Mouse (Mus musculus) layer of hippocampus, adult 2 months (tissue): ENCODE data around the gene Nfib. TPM values are rescaled to one million over a fixed set of nuclear protein-coding genes. Genes with fewer than 3 reads are reported as not detected.

Experiments
- DNase-seq, 2 experiments: peaks; one replicate each; pipeline ENCODE4 v3.0.0; 2022; ENCODE audit warnings: low spot score in 2 of 2
- H3K27ac ChIP-seq: fragments of 200-600 bp; 2 replicates; pipeline ENCODE4 v1.8.1; 2022
- H3K4me3 ChIP-seq: fragments of 200-600 bp; 2 replicates; pipeline ENCODE4 v1.8.1; 2022; ENCODE audit warnings: mild to moderate bottlenecking
- CTCF ChIP-seq: fragments of 200-600 bp; conservative IDR thresholded peaks from 2 replicates; pipeline ENCODE4 v1.8.1; 2022; ENCODE audit warnings: antibody characterized with exemption, mild to moderate bottlenecking, moderate library complexity
- total RNA-seq, 2 experiments: library from RNA; stranded (reverse); gene quantifications; 2 replicates each; pipeline ENCODE4 v1.2.3; 2021

The Nfib gene
- total RNA-seq, 2 experiments from 2014 or later, result 174 to 186 TPM

DNA sequence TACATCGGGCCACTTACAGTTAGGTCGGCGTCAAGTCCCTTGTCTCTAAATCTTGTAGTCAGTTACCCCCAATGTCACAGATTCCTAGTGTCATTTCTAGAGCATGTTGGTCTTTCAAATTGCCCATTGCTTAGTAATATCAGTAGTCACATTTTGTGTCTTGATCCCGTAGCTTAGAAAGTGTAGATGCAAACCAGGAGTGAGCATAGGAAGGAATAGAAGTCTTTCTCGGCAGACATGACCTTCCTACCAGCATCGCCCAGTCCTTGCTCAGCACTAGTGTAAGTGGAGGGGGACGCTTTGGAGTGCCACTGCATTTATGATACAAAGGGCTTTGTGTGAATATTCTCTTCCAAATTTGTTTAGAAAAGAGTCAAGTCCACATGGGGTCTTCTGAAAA is 188.2 kb downstream of the Nfib start:
- H3K4me3 ChIP-seq, result peak overlapping the region; percentile 2; the same call in 1 of the 2 replicates
- no peak for TF ChIP-seq CTCF
- no peak for DNase-seq
- peak overlapping the region; percentile 95 for H3K27ac ChIP-seq

- Histone ChIP-seq H3K27ac (peak overlapping the region; percentile 95), H3K4me3 (peak overlapping the region; percentile 3; the same call in 1 of the 2 replicates)
- no peak for DNase-seq
- no peak for TF ChIP-seq CTCF
Measured at GRCm38 (mm10) chr4:82516211-82516795, 189.2 kb downstream of the Nfib start.

GRCm38 (mm10) chr4:82514921-82515320 is 190.6 kb downstream of the Nfib start:
- TF ChIP-seq CTCF, result no peak
- Histone ChIP-seq H3K4me3 (peak overlapping the region; percentile 69), H3K27ac (peak overlapping the region; percentile 95)
- DNase-seq, result no peak

GRCm38 (mm10) chr4:82514373-82514772 is 191.2 kb downstream of the Nfib start:
- H3K4me3 ChIP-seq, result peak overlapping the region; percentile 69
- DNase-seq, result no peak
- H3K27ac ChIP-seq, result peak overlapping the region; percentile 95
- no peak for TF ChIP-seq CTCF

DNA sequence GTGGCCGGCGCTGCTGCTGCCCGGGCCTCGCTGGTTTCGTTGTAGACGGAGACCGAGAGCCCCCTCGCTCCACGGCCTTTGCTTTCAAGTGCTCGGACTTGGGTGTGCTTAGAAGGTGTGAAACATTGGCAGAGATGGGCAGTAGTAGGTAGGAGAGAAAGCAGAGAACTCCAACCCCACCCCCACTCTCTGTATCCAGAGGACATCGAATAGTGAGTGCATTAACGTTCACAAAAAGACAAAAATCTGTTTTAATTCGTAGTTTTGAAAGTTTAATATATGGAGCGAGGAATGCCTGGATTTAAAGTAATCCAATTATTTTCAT is 192.2 kb downstream of the Nfib start:
- Histone ChIP-seq H3K27ac (peak overlapping the region; percentile 95), H3K4me3 (peak overlapping the region; percentile 69)
- no peak for DNase-seq
- TF ChIP-seq CTCF, result no peak

DNA sequence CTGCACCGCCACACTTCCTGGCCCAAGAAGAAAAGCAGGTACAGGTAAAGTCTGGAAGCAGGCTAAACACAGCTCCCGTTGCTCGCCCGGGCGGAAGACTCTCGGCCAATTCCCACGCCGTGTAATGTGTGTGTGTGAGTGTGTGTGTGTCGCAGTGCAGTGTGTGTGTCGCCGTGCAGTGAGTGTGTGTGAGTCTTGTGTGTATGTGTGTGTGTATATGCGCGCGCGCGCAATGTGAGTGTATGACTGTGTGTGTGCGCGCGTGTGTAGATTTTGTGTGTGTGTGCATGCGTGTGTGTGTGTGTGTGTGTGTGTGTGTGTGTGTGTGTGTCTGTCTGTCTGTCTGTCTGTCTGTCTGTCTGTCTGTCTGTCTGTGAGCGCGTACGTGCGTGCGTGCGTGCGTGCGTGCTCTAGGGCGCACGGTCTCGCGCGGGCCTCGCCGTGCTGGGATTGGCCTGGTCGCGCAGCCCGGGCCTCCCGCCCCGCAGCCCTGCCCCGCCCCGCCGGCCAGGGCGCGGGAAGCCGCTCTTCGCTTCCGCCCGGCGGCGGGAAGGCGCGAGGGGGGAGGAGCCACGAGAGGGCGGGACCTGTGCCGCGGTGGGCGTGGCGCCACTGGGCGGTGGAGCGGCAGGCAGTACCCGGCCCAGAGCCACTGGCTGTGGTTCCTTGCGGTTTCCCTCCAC is 192.7 kb downstream of the Nfib start:
- DNase-seq, result peak; percentile 95 to 97
- no peak; the same call in 1 of the 2 replicates for TF ChIP-seq CTCF
- H3K4me3 ChIP-seq, result peak overlapping the region; percentile 95
- peak overlapping the region; percentile 98 for H3K27ac ChIP-seq

GRCm38 (mm10) chr4:82512335-82512734 is 193.2 kb downstream of the Nfib start:
- DNase-seq, result no peak
- peak overlapping the region; percentile 95 for H3K4me3 ChIP-seq
- TF ChIP-seq CTCF, result no peak
- H3K27ac ChIP-seq, result peak overlapping the region; percentile 98

DNA sequence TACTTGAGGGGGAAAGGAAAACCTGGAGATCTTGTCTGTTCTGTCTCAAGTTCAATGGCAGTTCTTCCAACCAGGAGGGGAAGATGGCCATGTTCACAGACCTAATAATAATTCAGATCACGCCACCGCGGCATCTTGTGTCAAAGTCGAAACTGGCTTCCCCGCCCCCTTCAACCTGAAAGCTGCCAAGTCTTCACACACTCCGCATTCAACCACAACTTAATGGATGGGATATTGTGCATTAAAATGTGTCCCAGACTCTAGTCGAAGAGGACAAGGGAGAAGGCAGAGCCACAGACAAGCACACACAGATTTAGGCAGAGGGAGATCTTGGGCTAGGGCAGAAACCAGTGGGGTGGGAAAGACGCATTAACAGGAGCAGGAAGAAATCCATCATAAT is 194.0 kb downstream of the Nfib start:
- peak in 1 of 2 experiments; percentile 63 for DNase-seq

DNA sequence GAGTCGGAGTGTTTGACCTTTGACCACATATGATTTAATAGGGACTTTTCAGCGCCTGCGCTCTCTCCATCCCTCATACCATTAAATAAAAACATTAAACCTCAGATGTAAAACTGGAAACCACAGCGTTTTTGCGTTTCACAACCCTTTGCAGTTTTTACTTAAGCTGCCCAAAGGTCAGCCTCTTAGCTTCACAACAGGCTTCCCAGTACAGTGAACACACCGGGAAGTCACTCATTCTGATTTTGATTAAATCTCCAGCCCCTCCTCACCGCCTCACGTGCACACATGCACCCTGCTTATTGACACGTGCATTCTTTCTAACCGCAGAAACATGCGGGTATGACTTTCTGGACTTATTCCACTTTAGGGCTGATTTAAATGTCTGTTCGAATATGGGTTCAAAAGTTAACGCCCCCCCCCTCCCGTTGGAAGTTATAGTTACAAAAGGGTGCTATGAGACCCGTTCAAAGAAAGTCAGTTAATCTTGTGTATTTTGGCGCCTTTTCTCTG is 194.5 kb downstream of the Nfib start:
- no peak for DNase-seq
- Histone ChIP-seq H3K4me3 (peak overlapping the region; percentile 95), H3K27ac (peak overlapping the region; percentile 98)
- no peak for TF ChIP-seq CTCF

More for the DNA sequence above, 194.0 kb downstream of the Nfib start:
- no peak for TF ChIP-seq CTCF
- H3K4me3 ChIP-seq, result peak overlapping the region; percentile 95
- peak overlapping the region; percentile 98 for H3K27ac ChIP-seq

DNA sequence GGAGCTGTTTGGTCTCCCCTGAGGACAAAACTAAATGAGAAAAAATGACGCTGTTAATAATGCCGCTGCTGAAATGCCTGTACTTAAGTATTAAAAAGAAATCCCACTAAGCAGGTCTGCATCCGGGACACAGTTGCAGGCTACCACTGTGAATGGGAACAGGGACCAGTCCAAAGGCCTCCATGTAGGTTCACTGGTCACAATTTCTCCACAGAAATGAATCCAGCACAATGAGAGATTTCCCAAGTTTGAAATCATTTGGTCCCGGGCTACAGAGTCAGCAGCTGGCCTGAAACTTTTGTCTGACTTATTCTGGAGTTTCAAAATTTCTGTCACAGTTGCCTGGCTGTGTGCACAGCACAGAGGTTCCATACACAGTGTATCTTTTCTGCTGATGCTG is 195.8 kb downstream of the Nfib start:
- Histone ChIP-seq H3K27ac (peak overlapping the region; percentile 98), H3K4me3 (peak overlapping the region; percentile 95)
- no peak for TF ChIP-seq CTCF
- no peak for DNase-seq

- DNase-seq, result no peak
- no peak for TF ChIP-seq CTCF
- H3K27ac ChIP-seq, result peak overlapping the region; percentile 98
- peak overlapping the region; percentile 95 for H3K4me3 ChIP-seq
Measured at GRCm38 (mm10) chr4:82509166-82509767, 196.3 kb downstream of the Nfib start.

- H3K4me3 ChIP-seq, result peak overlapping the region; percentile 95
- DNase-seq, result no peak
- no peak for TF ChIP-seq CTCF
- H3K27ac ChIP-seq, result peak overlapping the region; percentile 98
Measured at GRCm38 (mm10) chr4:82508281-82508687, 197.3 kb downstream of the Nfib start.

DNA sequence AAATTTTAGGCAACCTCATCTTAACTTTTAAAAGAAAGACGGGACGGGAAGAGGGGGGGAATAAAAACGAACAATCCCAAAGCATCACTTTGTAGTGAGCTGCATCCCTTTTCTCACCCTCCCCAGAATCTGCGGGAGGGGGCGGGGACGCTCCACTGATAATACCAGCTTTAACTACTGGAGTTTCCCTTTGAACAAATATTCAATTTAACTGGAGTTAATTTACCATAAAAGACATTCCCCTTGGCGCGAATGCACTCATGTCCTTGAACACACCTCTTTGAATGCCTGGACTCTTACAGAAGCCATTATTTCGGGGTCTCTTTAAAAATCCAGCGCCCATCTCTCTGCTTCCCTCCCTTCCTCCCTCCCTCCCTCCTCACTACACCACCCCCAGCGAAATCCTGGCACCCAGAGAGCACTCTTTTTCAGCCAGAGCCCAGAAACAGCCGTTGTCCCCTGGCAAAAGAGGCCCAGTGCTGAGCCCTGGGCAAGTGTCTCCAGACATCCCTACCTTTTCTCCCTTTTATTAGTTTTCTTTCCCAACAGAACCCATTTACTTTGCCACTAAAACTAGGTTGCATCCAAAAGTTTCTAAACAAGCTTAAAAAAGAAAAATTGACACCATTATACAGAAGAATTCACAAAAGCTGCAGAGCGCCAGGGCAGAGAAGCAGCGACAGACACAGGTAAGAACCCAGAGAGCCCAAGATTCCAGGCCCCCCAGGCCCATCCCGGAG is 197.8 kb downstream of the Nfib start:
- H3K27ac ChIP-seq, result peak overlapping the region; percentile 98
- no peak for TF ChIP-seq CTCF
- no peak for DNase-seq
- peak overlapping the region; percentile 95 for H3K4me3 ChIP-seq
